Mouse (Mus musculus) testis, adult 2 months (tissue): Measurements from ENCODE around the gene Dnajc3. TPM values are rescaled to one million over a fixed set of nuclear protein-coding genes. Genes with fewer than 3 reads are reported as not detected.

ENCODE experiments used
- H3K27ac ChIP-seq: fragments of 200-500 bp; 2 replicates; pipeline ENCODE4 v1.5.1; 2012; ENCODE audit warnings: low read depth, low read length; ENCODE audit not compliant: control insufficient read depth, insufficient read depth
- H3K27me3 ChIP-seq: fragments of 200-500 bp; 2 replicates; pipeline ENCODE4 v1.6.1; 2012; ENCODE audit warnings: mild to moderate bottlenecking, low read length, moderate library complexity; ENCODE audit not compliant: control insufficient read depth, insufficient read depth
- H3K36me3 ChIP-seq: fragments of 200-500 bp; 2 replicates; pipeline ENCODE4 v1.6.1; 2012; ENCODE audit warnings: mild to moderate bottlenecking, low read length; ENCODE audit not compliant: control insufficient read depth, insufficient read depth
- H3K4me1 ChIP-seq: fragments of 200-500 bp; 2 replicates; pipeline ENCODE4 v1.6.1; 2012; ENCODE audit warnings: low read length; ENCODE audit not compliant: control insufficient read depth, insufficient read depth
- H3K4me3 ChIP-seq: fragments of 200-500 bp; 2 replicates; pipeline ENCODE4 v1.5.1; 2012; ENCODE audit warnings: low read depth, mild to moderate bottlenecking, low read length, moderate library complexity, mixed read lengths; ENCODE audit not compliant: control insufficient read depth
- CTCF ChIP-seq: fragments of 200-500 bp; IDR thresholded peaks from 2 replicates; pipeline ENCODE4 v1.5.1; 2012; ENCODE audit warnings: low read depth, mild to moderate bottlenecking, inconsistent platforms, low read length, moderate library complexity; ENCODE audit not compliant: control insufficient read depth, insufficient read depth, insufficient replicate concordance
- POLR2A ChIP-seq: fragments of 200-500 bp; IDR thresholded peaks from 2 replicates; pipeline ENCODE4 v1.6.1; 2012; ENCODE audit warnings: low read depth, mild to moderate bottlenecking, inconsistent platforms, low read length, moderate library complexity; ENCODE audit not compliant: control insufficient read depth
- polyA plus RNA-seq: library from polyadenylated mRNA; depleted of rRNA; stranded (reverse); fragments of >200 nt; gene quantifications from 2 replicates; pipeline ENCODE4 v1.2.3, GENCODE M21; 2012

The Dnajc3 gene
- polyA plus RNA-seq, 1 experiment = 14.9 TPM

DNA sequence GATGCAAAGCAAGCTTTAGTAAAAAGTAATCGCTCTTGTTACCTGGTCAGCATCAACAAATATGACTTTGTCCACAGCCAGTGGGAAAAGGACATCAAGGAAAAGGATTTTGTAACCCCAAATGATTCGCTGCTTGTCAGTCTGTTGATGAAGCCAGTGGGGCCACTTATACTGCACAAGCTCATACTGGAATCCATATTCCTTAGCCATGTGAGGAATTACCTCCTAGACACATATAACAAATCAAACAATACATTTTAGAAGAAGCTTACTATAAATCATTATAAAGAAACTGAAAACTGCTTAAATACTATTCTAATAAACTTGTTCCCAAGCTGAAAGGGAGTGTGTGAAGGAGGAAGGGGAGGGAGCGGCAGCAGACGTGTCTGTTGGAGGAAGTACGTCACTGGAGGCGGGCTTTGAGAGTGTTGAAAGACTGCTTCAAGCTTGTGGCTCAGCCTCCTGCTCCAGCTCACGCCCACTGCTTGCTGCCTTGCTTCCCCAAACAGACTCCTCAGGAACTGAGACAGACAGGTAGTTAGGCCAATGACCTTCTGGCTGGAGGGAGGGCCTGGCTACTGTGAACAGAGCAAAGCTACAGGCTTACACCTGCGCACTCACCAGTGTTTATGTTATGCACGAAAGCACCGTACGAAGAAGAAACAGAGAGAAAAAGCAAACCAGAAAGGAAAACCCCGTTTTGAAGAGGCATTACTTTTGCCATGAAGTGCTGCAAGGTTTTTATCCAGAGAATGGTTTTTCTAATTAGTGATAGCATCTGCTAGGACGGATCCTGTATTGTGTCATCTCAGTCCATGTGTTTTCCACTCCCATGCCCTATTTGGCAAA, 69.6 kb downstream of the Dnajc3 start:
- H3K27ac ChIP-seq = peak overlapping the region; percentile 81
- H3K4me3 ChIP-seq = peak overlapping the region; percentile 84
- H3K36me3 ChIP-seq = no peaks in the 10 kb centered on the region; the same call in 1 of the 2 replicates
- no peaks in the 10 kb centered on the region for H3K27me3 ChIP-seq
- H3K4me1 ChIP-seq = peaks cover 4% of the 10 kb centered on the region; the same call in 1 of the 2 replicates
- TF ChIP-seq POLR2A (peak; percentile 76; the same call in 1 of the 2 replicates), CTCF (no peak)

DNA sequence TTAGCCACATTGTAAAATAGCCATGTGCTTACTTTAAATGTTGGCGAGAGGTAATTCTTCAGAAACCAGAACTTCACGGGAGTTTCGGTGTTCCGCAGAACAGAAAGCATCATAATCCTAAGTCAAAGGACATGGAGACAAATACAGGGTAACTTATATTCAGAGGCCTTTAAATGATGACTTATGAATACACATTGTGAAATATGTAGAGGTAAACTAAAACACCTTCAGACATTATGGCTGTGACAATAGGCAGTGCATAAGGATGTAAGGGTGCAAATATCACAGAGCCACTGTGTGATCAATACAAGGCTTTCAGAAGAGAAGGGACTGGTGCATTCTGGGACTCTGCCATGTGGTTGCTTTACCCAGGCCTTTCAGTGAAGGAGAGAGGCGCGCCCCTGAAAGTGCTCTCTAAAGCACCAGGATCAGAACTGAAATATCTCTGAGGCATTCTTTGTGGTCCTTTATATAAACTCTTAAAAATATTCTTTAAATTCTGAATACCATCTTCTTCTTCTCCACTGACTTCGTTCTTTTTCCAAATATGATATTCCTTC, 70.3 kb downstream of the Dnajc3 start:
- TF ChIP-seq CTCF (no peak), POLR2A (no peak)
- Histone ChIP-seq H3K4me1 (peaks cover 10% of the 10 kb centered on the region), H3K27ac (no peak overlapping the region), H3K4me3 (no peak overlapping the region), H3K27me3 (no peaks in the 10 kb centered on the region), H3K36me3 (no peaks in the 10 kb centered on the region)

DNA sequence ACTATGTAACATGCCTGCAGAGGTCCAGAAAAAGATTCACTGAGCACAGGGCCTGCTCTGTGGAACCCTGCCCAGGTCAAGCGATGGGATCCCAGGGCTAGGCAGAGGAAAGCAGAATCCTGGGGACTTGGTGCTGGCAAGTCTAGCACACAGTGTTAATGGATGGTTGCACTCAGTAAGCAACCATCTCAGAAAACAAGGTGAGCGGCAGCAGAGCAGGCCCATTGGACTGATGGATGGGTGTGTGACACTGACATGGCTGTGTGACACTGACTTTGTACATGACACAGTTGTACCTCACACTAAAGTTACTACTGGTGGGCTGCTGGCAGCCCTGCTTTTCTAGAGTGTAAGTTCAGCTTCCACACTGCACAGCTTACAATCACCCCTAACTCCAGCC, 71.8 kb downstream of the Dnajc3 start:
- Histone ChIP-seq H3K4me1 (peaks cover 12% of the 10 kb centered on the region), H3K27ac (no peak overlapping the region), H3K4me3 (no peak overlapping the region), H3K36me3 (no peaks in the 10 kb centered on the region), H3K27me3 (no peaks in the 10 kb centered on the region)
- TF ChIP-seq CTCF = no peak
- TF ChIP-seq POLR2A = no peak

DNA sequence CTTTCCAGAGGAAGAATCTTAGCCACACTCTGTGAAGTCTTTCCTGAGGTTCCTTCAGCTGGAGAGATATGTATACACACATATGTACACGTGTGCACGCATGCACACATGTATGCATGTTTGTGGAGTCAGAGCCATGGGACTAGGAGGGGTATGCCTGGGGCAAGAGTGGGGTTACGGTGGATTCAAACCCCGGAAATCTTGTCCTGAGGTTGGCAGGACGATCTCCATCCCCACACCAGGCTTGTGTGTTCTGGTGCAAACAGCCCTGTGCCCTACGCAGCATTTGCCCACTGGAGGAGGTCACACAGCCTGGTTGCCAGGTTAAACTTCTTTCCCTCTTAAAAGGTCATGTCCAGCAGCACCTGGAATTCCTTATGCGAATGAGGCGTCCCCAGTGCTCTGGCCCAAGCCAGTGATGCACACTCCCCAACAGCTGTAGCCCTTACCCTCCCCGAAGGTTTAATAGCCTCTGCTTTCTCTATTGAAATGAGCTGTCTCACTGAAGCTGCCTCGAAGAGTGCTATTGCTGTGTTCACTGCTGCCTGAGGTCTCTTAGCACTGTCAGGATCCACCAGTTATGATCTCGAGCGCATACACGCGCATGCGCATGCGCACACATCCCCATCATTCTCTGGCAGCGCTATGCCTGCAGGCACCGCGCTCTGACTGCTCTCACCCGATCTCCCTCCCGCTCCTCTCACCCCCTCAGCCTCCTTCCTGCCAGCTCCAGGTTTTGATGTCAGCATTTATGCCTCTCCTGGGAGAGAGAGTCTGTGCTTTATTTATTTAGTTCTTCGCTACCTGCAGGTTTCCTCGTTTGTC, 75.0 kb downstream of the Dnajc3 start:
- TF ChIP-seq CTCF (no peak), POLR2A (no peak; the same call in none of the 2 replicates)
- Histone ChIP-seq H3K4me3 (peak overlapping the region; percentile 68), H3K4me1 (peaks cover 8% of the 10 kb centered on the region), H3K27me3 (no peaks in the 10 kb centered on the region), H3K36me3 (no peaks in the 10 kb centered on the region), H3K27ac (no peak overlapping the region)

DNA sequence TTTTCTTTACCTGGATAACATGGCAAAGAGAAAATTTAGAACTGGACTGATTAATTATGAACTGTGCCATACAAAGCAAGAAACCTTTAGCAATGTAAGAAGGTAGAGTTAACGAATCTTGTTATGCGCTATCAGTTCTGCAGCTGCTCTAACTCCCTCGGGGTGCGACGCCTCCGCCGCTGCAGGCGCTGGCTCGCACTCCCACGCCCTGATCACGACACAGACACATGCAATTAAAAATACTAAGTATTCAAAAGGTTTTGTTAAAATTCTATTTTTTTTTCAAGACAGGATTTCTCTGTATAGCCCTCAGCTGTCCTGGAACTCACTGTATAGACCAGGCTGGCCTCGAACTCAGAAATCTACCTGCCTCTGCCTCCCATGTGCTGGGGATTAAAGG, 75.8 kb downstream of the Dnajc3 start:
- no peaks in the 10 kb centered on the region for H3K36me3 ChIP-seq
- no peak overlapping the region for H3K4me3 ChIP-seq
- H3K27me3 ChIP-seq = no peaks in the 10 kb centered on the region
- peaks cover 8% of the 10 kb centered on the region for H3K4me1 ChIP-seq
- TF ChIP-seq CTCF (no peak), POLR2A (no peak)
- H3K27ac ChIP-seq = no peak overlapping the region

DNA sequence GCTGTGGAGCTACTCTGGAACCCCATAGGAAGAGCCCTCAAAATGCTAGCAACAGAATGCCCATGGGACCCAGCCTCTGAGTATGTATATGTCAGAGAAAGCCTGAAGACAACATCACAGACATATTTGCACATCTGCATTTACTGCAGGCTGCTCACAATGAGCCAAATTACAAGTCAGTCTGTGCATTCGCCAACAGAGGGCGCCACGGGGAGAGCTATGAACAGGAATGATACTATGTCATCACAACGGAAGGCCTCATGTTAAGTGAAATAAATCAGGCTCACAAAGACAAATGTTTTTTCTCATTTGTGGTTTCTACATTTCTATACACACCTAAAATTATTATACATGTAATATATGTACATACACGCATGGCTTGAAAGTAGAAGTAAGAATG, 88.1 kb downstream of the Dnajc3 start:
- H3K4me3 ChIP-seq = no peak overlapping the region
- no peaks in the 10 kb centered on the region; the same call in 1 of the 2 replicates for H3K36me3 ChIP-seq
- H3K4me1 ChIP-seq = no peaks in the 10 kb centered on the region
- H3K27me3 ChIP-seq = no peaks in the 10 kb centered on the region
- no peak overlapping the region for H3K27ac ChIP-seq
- TF ChIP-seq POLR2A (no peak), CTCF (peak; percentile 20; the same call in 1 of the 2 replicates)

DNA sequence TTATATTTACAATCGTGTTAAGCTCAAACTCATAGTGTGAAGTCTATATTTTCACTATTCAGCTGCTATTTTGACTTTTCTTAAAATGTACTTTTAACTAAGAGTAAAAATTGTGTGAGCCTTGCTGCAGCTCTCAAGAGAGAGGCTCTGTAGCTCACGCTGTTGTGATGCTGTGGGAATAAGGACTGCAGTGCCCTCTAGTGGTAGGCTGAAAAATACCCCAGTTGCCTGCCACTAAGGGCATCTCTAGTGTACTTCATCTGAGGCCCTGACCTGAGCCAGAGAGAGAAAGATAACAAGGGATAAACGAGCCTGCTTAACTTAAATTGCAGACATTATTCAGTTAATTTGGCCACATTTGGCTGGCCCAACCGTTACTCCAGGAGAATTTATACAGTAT, 89.4 kb downstream of the Dnajc3 start:
- no peak for TF ChIP-seq POLR2A
- TF ChIP-seq CTCF = peak; percentile 62; the same call in 1 of the 2 replicates
- Histone ChIP-seq H3K4me3 (no peak overlapping the region), H3K4me1 (no peaks in the 10 kb centered on the region), H3K27ac (no peak overlapping the region), H3K27me3 (no peaks in the 10 kb centered on the region), H3K36me3 (no peaks in the 10 kb centered on the region; the same call in none of the 2 replicates)
